Mouse (Mus musculus) thymus, adult 2 months (tissue): ENCODE results near the gene Slc25a27. TPM values are rescaled to one million over a fixed set of nuclear protein-coding genes. Genes with fewer than 3 reads are reported as not detected.

ENCODE experiments used
- DNase-seq: peaks from one replicate; pipeline ENCODE4 v3.0.0; 2021
- H3K27ac ChIP-seq: fragments of 200-500 bp; 2 replicates; pipeline ENCODE4 v1.5.1; 2012; ENCODE audit warnings: low read length, control low read depth; ENCODE audit not compliant: control insufficient read depth, insufficient read depth
- H3K27me3 ChIP-seq: fragments of 200-500 bp; 2 replicates; pipeline ENCODE4 v1.6.1; 2012; ENCODE audit warnings: mild to moderate bottlenecking, low read length, moderate library complexity, mixed read lengths; ENCODE audit not compliant: control insufficient read depth, insufficient read depth
- H3K36me3 ChIP-seq: fragments of 200-500 bp; 2 replicates; pipeline ENCODE4 v1.6.1; 2012; ENCODE audit warnings: mild to moderate bottlenecking, low read length, moderate library complexity; ENCODE audit not compliant: control insufficient read depth, insufficient read depth
- H3K4me1 ChIP-seq: fragments of 200-500 bp; replicated peaks from 2 replicates; pipeline ENCODE4 v1.6.1; 2012; ENCODE audit warnings: low read length; ENCODE audit not compliant: control insufficient read depth, insufficient read depth
- H3K4me3 ChIP-seq: fragments of 200-500 bp; 2 replicates; pipeline ENCODE4 v1.5.1; 2012; ENCODE audit warnings: mild to moderate bottlenecking, low read length, control low read depth, moderate library complexity; ENCODE audit not compliant: control insufficient read depth, insufficient read depth
- CTCF ChIP-seq: fragments of 200-500 bp; IDR thresholded peaks from 2 replicates; pipeline ENCODE4 v1.5.1; 2012; ENCODE audit warnings: mild to moderate bottlenecking, control low read depth, low read length, moderate library complexity, borderline replicate concordance; ENCODE audit not compliant: control insufficient read depth, poor library complexity, insufficient read depth; ENCODE audit errors: extremely low read depth
- POLR2A ChIP-seq: fragments of 200-500 bp; IDR thresholded peaks from 2 replicates; pipeline ENCODE4 v1.6.1; 2012; ENCODE audit warnings: mild to moderate bottlenecking, low read length, control low read depth, moderate library complexity; ENCODE audit not compliant: control insufficient read depth, poor library complexity, insufficient read depth; ENCODE audit errors: extremely low read depth
- WGBS: fragments of 180-500 bp; shearing (Covaris S2); methylation state at CpG from one replicate; pipeline ENCODE4 v1.1.7; 2018; 5-methylcytosine and 5-hydroxymethylcytosine counted together
- polyA plus RNA-seq: library from polyadenylated mRNA; depleted of rRNA; stranded (reverse); fragments of >200 nt; gene quantifications from 2 replicates; pipeline ENCODE4 v1.2.3, GENCODE M21; 2012; rRNA removed

The Slc25a27 gene
- polyA plus RNA-seq, result 8.7 and 9.7 TPM in 2 replicates

- DNase-seq, result peak; percentile 84
- Histone ChIP-seq H3K27me3 (no peaks in the 10 kb centered on the region), H3K4me1 (peaks cover 8% of the 10 kb centered on the region), H3K27ac (no peak within 1 kb of the TSS), H3K4me3 (peak within 1 kb of the TSS; percentile 98), H3K36me3 (no peaks in the 10 kb centered on the region)
- TF ChIP-seq POLR2A (no peak), CTCF (no peak)
- WGBS, result 2% methylated on average over 41 of the region's 41 CpGs
These were observed at the start of gene Slc25a27 for GRCm38 (mm10) chr17:43666576-43667289. Gene Slc25a27 (minus strand): TSS chr17:43667214.

GRCm38 (mm10) chr17:43716601-43717000 is 49.6 kb upstream of the Slc25a27 start:
- TF ChIP-seq CTCF (no peak), POLR2A (no peak)
- H3K27ac ChIP-seq, result no peak overlapping the region
- no peak overlapping the region for H3K4me3 ChIP-seq
- H3K27me3 ChIP-seq, result no peaks in the 10 kb centered on the region
- WGBS, result 61% methylated on average over 7 of the region's 7 CpGs
- no peak for DNase-seq
- no peaks in the 10 kb centered on the region for H3K36me3 ChIP-seq
- no peaks in the 10 kb centered on the region for H3K4me1 ChIP-seq

- no peaks in the 10 kb centered on the region for H3K36me3 ChIP-seq
- WGBS, result 85% methylated on average over 3 of the region's 3 CpGs
- no peak for DNase-seq
- H3K27ac ChIP-seq, result no peak overlapping the region
- H3K4me1 ChIP-seq, result no peaks in the 10 kb centered on the region
- TF ChIP-seq POLR2A, result no peak
- TF ChIP-seq CTCF, result no peak
- no peaks in the 10 kb centered on the region for H3K27me3 ChIP-seq
- H3K4me3 ChIP-seq, result no peak overlapping the region
These were observed 47.2 kb upstream of the Slc25a27 start for GRCm38 (mm10) chr17:43714191-43714590.

GRCm38 (mm10) chr17:43711557-43712352 is 44.7 kb upstream of the Slc25a27 start:
- Histone ChIP-seq H3K27me3 (no peaks in the 10 kb centered on the region), H3K27ac (no peak overlapping the region), H3K4me3 (no peak overlapping the region), H3K4me1 (no peaks in the 10 kb centered on the region), H3K36me3 (no peaks in the 10 kb centered on the region)
- TF ChIP-seq POLR2A (no peak), CTCF (no peak)
- 96% methylated on average over 7 of the region's 7 CpGs for WGBS
- no peak for DNase-seq

- H3K27me3 ChIP-seq, result no peaks in the 10 kb centered on the region
- no peaks in the 10 kb centered on the region for H3K36me3 ChIP-seq
These were observed 40.2 kb upstream of the Slc25a27 start for GRCm38 (mm10) chr17:43707254-43707653.

GRCm38 (mm10) chr17:43706749-43707148 is 39.7 kb upstream of the Slc25a27 start:
- Histone ChIP-seq H3K4me3 (no peak overlapping the region), H3K4me1 (no peaks in the 10 kb centered on the region), H3K27ac (no peak overlapping the region), H3K36me3 (no peaks in the 10 kb centered on the region), H3K27me3 (no peaks in the 10 kb centered on the region)
- no peak for TF ChIP-seq POLR2A
- TF ChIP-seq CTCF, result no peak
- no peak for DNase-seq
- WGBS, result 98% methylated on average over 3 of the region's 3 CpGs

More at GRCm38 (mm10) chr17:43707254-43707653, 40.2 kb upstream of the Slc25a27 start:
- TF ChIP-seq POLR2A, result no peak
- TF ChIP-seq CTCF, result no peak
- Histone ChIP-seq H3K27ac (no peak overlapping the region), H3K4me1 (no peaks in the 10 kb centered on the region), H3K4me3 (no peak overlapping the region)
- 95% methylated on average over 3 of the region's 3 CpGs for WGBS
- DNase-seq, result no peak
